Mouse (Mus musculus) cerebellum, adult (tissue): ENCODE measurements around the gene Klra1.
"Not testable (repeated sequence)": the region's sequence is repeated elsewhere in the genome, so short reads cannot be mapped to it uniquely, and the experiment has no call there.

Experiments used
- ATAC-seq: cut with Nextera tagmentation; 2 replicates; pipeline ENCODE4 v1.9.2; 2017; ENCODE audit warnings: mild to moderate bottlenecking, moderate library complexity, mixed read lengths; ENCODE audit not compliant: insufficient number of reproducible peaks, low FRiP score, low TSS enrichment

Klra1 gene

GRCm38 (mm10) chr6:130386750-130387149 lies at the start of gene Klra1:
Gene Klra1, minus strand, starts transcription at chr6:130386874.
- no peak for ATAC-seq

DNA sequence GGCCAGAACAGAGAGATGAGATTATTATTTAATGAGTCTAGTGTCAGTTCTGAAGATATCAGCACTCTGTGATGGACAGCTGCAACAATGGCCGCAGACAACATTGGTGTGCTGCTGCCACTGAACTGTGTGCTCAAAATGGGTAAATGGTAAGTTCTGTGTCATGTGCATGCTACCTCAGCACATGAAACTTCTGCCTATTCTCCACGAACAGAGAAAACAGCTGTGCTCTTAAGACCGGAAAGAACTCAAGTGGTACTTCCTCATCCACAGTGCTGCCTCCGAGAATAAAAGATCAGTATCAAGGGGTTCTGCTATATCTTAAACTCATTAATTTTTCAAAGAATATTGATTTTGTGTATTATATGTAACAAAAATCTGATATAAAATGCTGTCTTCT lies 42.8 kb upstream of the Klra1 start:
- no peak for ATAC-seq

DNA sequence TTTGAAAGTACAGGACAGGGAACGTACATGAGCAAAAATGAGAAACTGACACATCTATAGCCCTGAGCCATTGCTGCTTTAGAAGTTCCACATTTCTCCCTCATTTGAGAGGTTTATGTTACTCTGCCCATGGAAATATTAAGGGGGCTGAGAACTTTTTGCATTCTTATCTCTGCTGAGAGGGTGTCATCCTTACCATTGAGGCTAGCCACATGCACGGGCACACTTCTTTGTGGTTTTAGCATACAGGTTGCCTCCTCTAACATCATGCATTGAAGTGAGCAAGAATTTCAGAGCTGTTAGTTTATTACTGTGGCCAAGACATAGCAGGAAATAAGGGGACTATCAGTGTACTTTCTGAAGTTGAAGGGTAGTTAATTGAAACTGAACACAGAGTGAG lies 32.5 kb upstream of the Klra1 start:
- ATAC-seq = no peak

- ATAC-seq = no peak
Measured at GRCm38 (mm10) chr6:130404882-130405281, 18.2 kb upstream of the Klra1 start.

- no peak for ATAC-seq
Measured at GRCm38 (mm10) chr6:130385803-130386202, 871 bp downstream of the Klra1 start.

DNA sequence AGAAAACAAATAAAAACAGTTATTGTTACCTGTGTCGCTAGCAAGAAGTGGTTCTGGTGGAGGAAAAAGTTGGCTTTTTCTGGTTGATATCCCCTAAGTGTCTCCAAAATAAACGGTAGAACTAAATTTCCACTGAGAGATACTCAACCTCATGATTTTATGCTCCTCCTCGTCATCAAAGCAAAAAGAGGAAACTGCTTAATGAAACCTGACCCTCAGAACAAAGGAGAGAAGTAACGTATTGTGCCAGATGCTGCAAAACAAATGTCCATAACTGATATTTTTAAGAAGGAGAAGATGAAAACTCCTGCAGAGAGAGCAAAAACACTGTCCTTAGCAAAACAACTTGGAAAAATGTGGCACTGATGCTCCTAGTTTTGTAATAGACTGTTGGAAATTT lies 4.3 kb downstream of the Klra1 start:
- no peak for ATAC-seq

DNA sequence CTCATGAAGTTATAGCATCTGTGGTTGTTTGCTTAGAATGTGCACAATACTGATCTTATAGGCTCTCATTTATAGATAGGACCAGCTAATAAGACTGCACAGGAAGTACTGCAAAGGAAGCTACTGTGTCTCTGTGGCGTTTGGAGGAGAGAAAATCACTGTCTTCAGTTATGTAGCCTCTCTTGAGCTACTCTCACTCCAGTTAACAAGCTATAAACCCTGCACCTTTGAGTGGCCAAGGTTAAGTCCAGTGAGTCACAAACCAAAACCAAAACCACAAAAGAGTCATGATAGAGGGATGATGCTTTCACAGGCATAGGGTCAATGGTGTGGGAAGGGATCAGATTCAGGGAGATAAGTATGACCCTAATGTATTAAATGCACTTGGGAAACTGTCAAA lies 41.3 kb downstream of the Klra1 start:
- ATAC-seq = not testable (repeated sequence)

DNA sequence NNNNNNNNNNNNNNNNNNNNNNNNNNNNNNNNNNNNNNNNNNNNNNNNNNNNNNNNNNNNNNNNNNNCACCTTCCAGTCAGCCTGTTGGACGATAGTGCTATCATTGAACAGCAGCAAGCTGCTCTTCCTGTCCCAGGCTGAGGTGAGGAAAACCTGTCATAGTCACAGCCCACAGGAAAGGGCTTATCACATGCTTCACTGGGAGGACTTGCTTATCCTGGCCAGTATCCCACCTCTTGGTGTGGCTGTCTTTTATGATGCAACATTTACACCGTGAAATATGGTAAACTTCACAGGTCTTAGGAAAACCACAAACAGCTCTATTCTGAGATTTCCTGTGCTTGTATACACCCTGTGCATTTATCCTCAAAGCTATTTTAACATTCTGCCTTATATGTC lies 44.7 kb downstream of the Klra1 start:
- ATAC-seq = not testable (repeated sequence)

DNA sequence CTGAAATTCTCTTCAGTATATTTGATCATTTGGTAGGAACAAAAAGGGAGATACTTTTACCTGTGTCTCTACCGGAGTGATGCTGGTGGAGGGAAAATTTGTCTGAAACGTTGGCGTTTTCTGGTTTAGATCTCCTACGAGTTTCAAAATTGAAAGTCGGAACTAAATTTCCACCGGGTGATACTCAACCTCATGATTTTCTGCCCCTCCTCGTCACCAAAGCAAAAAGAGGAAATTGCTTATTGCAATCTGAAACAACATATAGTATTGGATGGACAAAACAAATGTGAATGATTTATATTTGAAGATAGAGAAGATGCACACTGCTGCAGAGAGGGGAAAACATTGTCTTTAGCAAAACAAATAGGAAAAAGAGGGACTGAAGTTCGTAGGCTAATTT lies 49.3 kb downstream of the Klra1 start, which contains the start of gene Klra3:
TSS of gene Klra3 (minus strand) at position 164 of the 400 bp plus-strand sequence.
- ATAC-seq = no peak
